Mouse (Mus musculus): ENCODE results near the gene Siva1.

The Siva1 gene

GRCm38 (mm10) chr12:112644180-112644854, at the start of gene Siva1:
TSS of gene Siva1 (plus strand) at chr12:112644679.
- DNase-seq (ENCODE audit: low read depth, low spot score) = peak; percentile 100

- no peak for DNase-seq (ENCODE audit: low read depth, low spot score)
Measured at GRCm38 (mm10) chr12:112594989-112595388, 49.5 kb upstream of the Siva1 start.

GRCm38 (mm10) chr12:112595626-112596025, 48.9 kb upstream of the Siva1 start:
- no peak for DNase-seq (ENCODE audit: low read depth, low spot score)

- DNase-seq (ENCODE audit: low read depth, low spot score) = peak; percentile 16
Measured at GRCm38 (mm10) chr12:112596454-112596853, 48.0 kb upstream of the Siva1 start.

- DNase-seq (ENCODE audit: low read depth, low spot score) = no peak
Measured at GRCm38 (mm10) chr12:112596891-112597500, 47.5 kb upstream of the Siva1 start.

- DNase-seq (ENCODE audit: low read depth, low spot score) = no peak
Measured at GRCm38 (mm10) chr12:112597618-112598017, 46.9 kb upstream of the Siva1 start.

- DNase-seq (ENCODE audit: low read depth, low spot score) = no peak
Measured at GRCm38 (mm10) chr12:112599198-112599597, 45.3 kb upstream of the Siva1 start.

GRCm38 (mm10) chr12:112599942-112600611, 44.4 kb upstream of the Siva1 start:
- no peak for DNase-seq (ENCODE audit: low read depth, low spot score)

GRCm38 (mm10) chr12:112604022-112604421, 40.5 kb upstream of the Siva1 start:
- DNase-seq (ENCODE audit: low read depth, low spot score) = no peak

- DNase-seq (ENCODE audit: low read depth, low spot score) = peak; percentile 56
Measured at GRCm38 (mm10) chr12:112604709-112605649, 39.5 kb upstream of the Siva1 start.

- peak; percentile 73 for DNase-seq (ENCODE audit: low read depth, low spot score)
Measured at GRCm38 (mm10) chr12:112605766-112606165, 38.7 kb upstream of the Siva1 start.

GRCm38 (mm10) chr12:112606998-112607397, 37.5 kb upstream of the Siva1 start:
- no peak for DNase-seq (ENCODE audit: low read depth, low spot score)

GRCm38 (mm10) chr12:112609031-112609430, 35.4 kb upstream of the Siva1 start:
- DNase-seq (ENCODE audit: low read depth, low spot score) = no peak

- peak; percentile 84 for DNase-seq (ENCODE audit: low read depth, low spot score)
Measured at GRCm38 (mm10) chr12:112616668-112617067, 27.8 kb upstream of the Siva1 start.

- DNase-seq (ENCODE audit: low read depth, low spot score) = peak; percentile 89
Measured at GRCm38 (mm10) chr12:112617184-112617583, 27.3 kb upstream of the Siva1 start.

GRCm38 (mm10) chr12:112617898-112618380, 26.5 kb upstream of the Siva1 start:
- peak; percentile 95 for DNase-seq (ENCODE audit: low read depth, low spot score)

- peak; percentile 51 for DNase-seq (ENCODE audit: low read depth, low spot score)
Measured at GRCm38 (mm10) chr12:112618981-112619685, 25.3 kb upstream of the Siva1 start.

- peak; percentile 92 for DNase-seq (ENCODE audit: low read depth, low spot score)
Measured at GRCm38 (mm10) chr12:112619686-112620353, 24.7 kb upstream of the Siva1 start, which contains the start of gene Adssl1. TSS of gene Adssl1 (plus strand) at chr12:112620045.

GRCm38 (mm10) chr12:112620354-112621061, 24.0 kb upstream of the Siva1 start:
- no peak for DNase-seq (ENCODE audit: low read depth, low spot score)

All from A20 (cell line).